Mouse (Mus musculus) midbrain, embryonic 16.5 days (tissue): ENCODE results near the gene Slc6a1. TPM values are rescaled to one million over a fixed set of nuclear protein-coding genes. Genes with fewer than 3 reads are reported as not detected.
"Not testable (repeated sequence)": the region's sequence is repeated elsewhere in the genome, so short reads cannot be mapped to it uniquely, and the experiment has no call there.

Source experiments
- ATAC-seq: fragments of 200-750 bp; cut with Nextera tagmentation; 2 replicates; pipeline ENCODE4 v1.8.0; 2017; ENCODE audit warnings: moderate TSS enrichment
- H3K27ac ChIP-seq: fragments of 300-500 bp; sonication (generic); 2 replicates; pipeline ENCODE4 v1.5.1; 2014; ENCODE audit warnings: mild to moderate bottlenecking, low read length, mixed read lengths
- H3K27me3 ChIP-seq: fragments of 300-500 bp; sonication (generic); 2 replicates; pipeline ENCODE4 v1.6.1; 2014; ENCODE audit warnings: low read depth, low read length, mixed read lengths; ENCODE audit not compliant: control insufficient read depth, insufficient read depth
- H3K36me3 ChIP-seq: fragments of 300-500 bp; sonication (generic); 2 replicates; pipeline ENCODE4 v1.6.1; 2014; ENCODE audit warnings: mild to moderate bottlenecking, low read length, moderate library complexity, mixed read lengths; ENCODE audit not compliant: control insufficient read depth, insufficient read depth
- H3K4me1 ChIP-seq: fragments of 300-500 bp; sonication (generic); 2 replicates; pipeline ENCODE4 v1.6.1; 2014; ENCODE audit warnings: mild to moderate bottlenecking, low read length, mixed read lengths; ENCODE audit not compliant: control insufficient read depth, insufficient read depth
- H3K4me2 ChIP-seq: fragments of 300-500 bp; sonication (generic); 2 replicates; pipeline ENCODE4 v1.6.1; 2014; ENCODE audit warnings: mild to moderate bottlenecking, low read length, mixed read lengths
- H3K4me3 ChIP-seq: fragments of 300-500 bp; sonication (generic); 2 replicates; pipeline ENCODE4 v1.5.1; 2014; ENCODE audit warnings: low read depth, mild to moderate bottlenecking, low read length, moderate library complexity, mixed read lengths
- H3K9ac ChIP-seq: fragments of 300-500 bp; sonication (generic); 2 replicates; pipeline ENCODE4 v1.6.1; 2014; ENCODE audit warnings: low read depth, low read length, mixed read lengths
- H3K9me3 ChIP-seq: fragments of 300-500 bp; sonication (generic); replicated peaks from 2 replicates; pipeline ENCODE4 v1.6.1; 2014; ENCODE audit warnings: mild to moderate bottlenecking, low read length, mixed read lengths; ENCODE audit not compliant: control insufficient read depth, poor library complexity, severe bottlenecking
- WGBS: fragments of 180-500 bp; shearing (Covaris S2); extraction: QIAGEN DNeasy Blood & Tissue Kit; methylation state at CpG from one replicate; pipeline ENCODE4 v1.1.7; 2014; 5-methylcytosine and 5-hydroxymethylcytosine counted together
- polyA plus RNA-seq: library from polyadenylated mRNA; unstranded; fragments of >200 nt; fragmentation: Nextera tagmentation; extraction: Ambion mirVana; gene quantifications from 2 replicates; pipeline ENCODE4 v1.2.1, GENCODE M21; 2015

Gene Slc6a1
- polyA plus RNA-seq, 1 experiment from 2014 or later = 182 TPM

DNA sequence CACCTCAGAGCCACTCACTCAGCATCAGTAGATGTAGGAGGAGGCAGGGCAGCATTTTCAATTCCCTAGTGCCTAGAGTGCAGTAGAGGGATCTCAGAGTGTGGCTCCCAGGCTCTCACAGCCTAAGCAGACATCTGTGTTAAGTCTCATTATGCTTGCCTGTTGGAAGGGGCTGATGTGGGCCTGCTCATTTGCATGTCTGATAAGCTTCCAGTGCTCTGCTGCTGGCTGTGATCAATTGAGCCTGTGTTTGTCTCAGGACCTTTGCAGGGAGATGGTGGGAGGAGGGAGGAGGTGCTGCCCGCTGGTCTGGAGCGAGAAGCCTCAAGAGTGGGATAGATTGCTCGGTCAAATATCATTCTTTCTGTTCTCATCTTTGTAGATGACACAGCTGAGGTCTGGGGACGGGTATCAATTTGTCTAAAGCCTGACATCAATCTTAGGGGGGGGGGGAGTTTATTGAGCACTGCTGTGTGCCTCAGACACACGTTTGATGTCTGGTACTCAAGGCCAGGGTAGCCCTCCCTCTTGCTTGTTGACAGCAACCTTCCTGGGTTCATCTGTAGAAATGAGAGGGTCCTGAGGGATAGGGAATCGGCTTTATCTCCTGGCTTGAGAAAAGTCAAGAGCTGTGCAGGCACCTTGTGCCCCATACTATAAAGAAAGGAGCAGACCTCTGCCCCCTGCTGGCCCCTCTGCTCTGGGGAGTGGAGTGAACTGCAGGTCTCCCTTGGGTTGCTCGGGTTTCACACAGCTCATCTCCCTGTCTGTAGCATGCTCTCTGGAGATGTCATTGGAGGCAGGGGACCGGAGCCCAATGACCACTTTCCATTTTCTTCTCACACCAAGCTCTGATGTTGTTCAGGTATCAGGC, 47.4 kb downstream of the Slc6a1 start:
- Histone ChIP-seq H3K9ac (no peak overlapping the region), H3K4me3 (no peak overlapping the region), H3K9me3 (no peaks in the 10 kb centered on the region), H3K4me2 (no peak overlapping the region), H3K4me1 (peaks cover 2% of the 10 kb centered on the region; the same call in 1 of the 2 replicates), H3K36me3 (no peaks in the 10 kb centered on the region), H3K27me3 (no peaks in the 10 kb centered on the region), H3K27ac (no peak overlapping the region; the same call in 1 of the 2 replicates)
- peak; percentile 82 for ATAC-seq
- WGBS = 25% methylated on average over 8 of the region's 8 CpGs

DNA sequence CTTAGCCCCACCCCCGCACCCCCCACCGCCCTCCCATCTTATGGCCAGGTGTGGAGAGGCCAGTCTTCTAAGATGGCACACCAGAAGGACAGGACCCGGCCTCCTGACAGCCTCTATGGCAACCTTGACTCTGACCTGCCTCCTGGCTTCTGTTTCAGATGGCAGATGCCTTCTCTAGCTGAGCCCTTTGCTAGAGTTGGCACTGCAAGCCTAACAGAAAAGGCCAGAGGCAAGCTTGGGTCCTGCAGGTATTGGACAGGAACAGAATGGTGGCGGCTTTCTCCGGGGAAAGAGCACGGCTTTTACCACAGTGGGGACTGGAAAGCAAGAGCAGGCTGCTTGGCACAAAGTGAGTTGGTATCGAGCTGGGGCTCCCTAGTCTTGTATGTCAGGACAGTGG, 49.5 kb downstream of the Slc6a1 start:
- H3K4me1 ChIP-seq = peaks cover 2% of the 10 kb centered on the region; the same call in 1 of the 2 replicates
- H3K9ac ChIP-seq = no peak overlapping the region
- no peak for ATAC-seq
- no peak overlapping the region for H3K27ac ChIP-seq
- WGBS = 93% methylated on average over 7 of the region's 7 CpGs
- no peaks in the 10 kb centered on the region for H3K9me3 ChIP-seq
- no peak overlapping the region for H3K4me3 ChIP-seq
- H3K36me3 ChIP-seq = no peaks in the 10 kb centered on the region
- H3K27me3 ChIP-seq = no peaks in the 10 kb centered on the region
- H3K4me2 ChIP-seq = no peak overlapping the region

DNA sequence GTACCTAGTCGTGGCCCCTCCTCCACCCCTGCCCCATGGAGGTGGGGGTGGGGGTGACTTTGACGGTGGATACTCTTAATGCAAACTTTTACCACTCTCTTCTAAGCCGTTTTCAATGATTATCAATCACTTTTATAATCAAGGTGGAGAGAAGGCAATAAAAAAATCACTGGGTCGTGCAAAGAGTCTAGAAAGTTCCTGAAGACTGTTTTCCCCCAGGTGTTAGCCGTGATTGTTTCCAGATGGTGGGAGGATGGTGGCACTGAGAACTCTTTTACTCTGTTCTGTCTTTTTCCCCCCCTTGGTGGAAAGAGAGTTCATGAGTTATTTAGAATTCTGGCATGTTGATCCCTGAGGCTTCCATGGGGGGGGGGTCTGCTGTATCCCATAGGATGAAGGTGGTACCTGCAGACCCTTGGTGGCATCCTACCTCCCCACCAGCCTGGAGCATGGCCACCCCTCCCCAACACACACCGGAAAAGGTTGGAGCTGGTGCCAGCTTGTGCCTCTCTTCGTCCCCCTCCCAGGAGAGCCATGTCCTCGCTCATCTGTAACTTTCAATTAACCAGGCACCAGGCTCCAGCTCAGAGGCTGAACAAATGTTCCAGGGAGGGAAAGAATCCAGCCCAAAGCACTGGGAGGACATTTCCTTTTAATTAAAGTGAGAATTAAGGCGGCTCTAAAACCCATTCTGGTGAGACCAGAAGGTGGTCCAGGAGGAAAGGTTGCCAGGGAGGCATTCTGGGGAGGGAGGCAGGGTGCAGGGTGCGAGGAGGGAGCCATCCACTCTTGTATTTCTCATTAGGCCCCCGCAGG, 53.9 kb downstream of the Slc6a1 start:
- Histone ChIP-seq H3K4me3 (no peak overlapping the region), H3K9me3 (no peaks in the 10 kb centered on the region; the same call in 1 of the 2 replicates), H3K27ac (no peak overlapping the region), H3K27me3 (no peaks in the 10 kb centered on the region), H3K4me1 (no peaks in the 10 kb centered on the region), H3K36me3 (no peaks in the 10 kb centered on the region), H3K9ac (no peak overlapping the region), H3K4me2 (no peak overlapping the region)
- 54% methylated on average over 11 of the region's 11 CpGs for WGBS
- ATAC-seq = no peak

DNA sequence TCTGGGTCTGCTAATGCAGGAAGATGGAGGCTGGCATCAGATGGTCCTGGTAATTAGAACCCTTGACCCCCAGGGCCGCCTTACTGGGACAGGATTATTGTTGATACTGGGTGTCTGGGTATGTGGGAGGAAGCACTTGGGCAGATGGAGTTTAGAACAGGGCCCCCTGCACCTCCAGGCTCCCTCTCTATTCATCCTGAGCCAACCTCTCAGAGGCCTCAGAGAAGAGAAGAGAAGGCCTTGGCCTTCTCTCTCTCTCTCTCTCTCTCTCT, 54.4 kb downstream of the Slc6a1 start:
- Histone ChIP-seq H3K36me3 (no peaks in the 10 kb centered on the region), H3K4me2 (no peak overlapping the region), H3K27ac (no peak overlapping the region), H3K4me1 (no peaks in the 10 kb centered on the region), H3K9ac (no peak overlapping the region), H3K9me3 (no peaks in the 10 kb centered on the region; the same call in 1 of the 2 replicates), H3K4me3 (no peak overlapping the region), H3K27me3 (no peaks in the 10 kb centered on the region)
- no peak for ATAC-seq
- 13% methylated on average over 1 of the region's 1 CpGs for WGBS

GRCm38 (mm10) chr6:114341381-114341780, 58.9 kb downstream of the Slc6a1 start:
- H3K27ac ChIP-seq, H3K27me3 ChIP-seq, H3K36me3 ChIP-seq, H3K4me2 ChIP-seq, H3K4me1 ChIP-seq, H3K4me3 ChIP-seq, ATAC-seq, H3K9me3 ChIP-seq, H3K9ac ChIP-seq: not testable (repeated sequence)

DNA sequence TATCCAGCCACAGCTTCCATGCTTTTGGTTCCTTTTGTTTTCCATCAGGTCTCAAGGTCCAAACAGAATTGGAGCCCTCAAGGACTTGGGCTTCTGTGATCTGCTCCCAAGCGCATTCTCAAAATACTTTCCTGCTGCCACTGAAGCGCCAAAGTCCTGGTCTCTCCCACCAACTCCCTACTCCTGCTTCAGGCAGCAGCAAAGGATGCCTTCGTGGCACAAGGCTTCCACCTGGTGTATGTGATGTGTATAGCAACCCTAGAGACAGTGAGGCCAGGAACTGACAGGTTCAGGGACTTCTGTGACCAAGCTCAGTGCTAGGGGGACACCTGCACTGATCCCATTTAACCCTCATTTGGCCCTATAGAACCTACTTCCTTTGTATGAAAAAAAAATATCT, 61.3 kb downstream of the Slc6a1 start:
- peak; percentile 40; the same call in 1 of the 2 replicates for ATAC-seq
- Histone ChIP-seq H3K9me3 (no peaks in the 10 kb centered on the region; the same call in 1 of the 2 replicates), H3K36me3 (no peaks in the 10 kb centered on the region), H3K27me3 (peaks cover 3% of the 10 kb centered on the region; the same call in 1 of the 2 replicates), H3K4me1 (peaks cover 9% of the 10 kb centered on the region), H3K27ac (no peak overlapping the region), H3K9ac (no peak overlapping the region), H3K4me2 (no peak overlapping the region), H3K4me3 (no peak overlapping the region)
- WGBS = 10% methylated on average over 3 of the region's 3 CpGs

DNA sequence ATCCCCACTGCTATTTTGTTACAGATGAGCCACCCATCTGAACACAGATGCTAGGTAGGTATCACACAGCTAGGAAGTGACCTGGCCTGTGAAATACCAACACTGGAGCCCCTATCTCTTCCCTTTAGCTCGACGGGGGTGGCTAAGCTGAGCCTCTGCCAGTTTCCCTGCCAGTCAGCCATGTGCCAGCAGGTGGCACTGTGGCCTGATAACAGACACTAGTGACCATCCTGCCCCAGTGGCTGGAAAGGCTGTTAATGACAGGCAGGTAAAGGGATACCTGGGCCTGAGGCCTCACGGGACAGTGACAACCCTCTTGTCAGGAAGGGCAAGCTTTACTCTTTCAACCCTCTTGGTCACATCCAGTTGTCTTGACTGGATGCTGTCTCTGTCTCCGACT, 62.7 kb downstream of the Slc6a1 start:
- Histone ChIP-seq H3K4me1 (peaks cover 9% of the 10 kb centered on the region), H3K4me2 (no peak overlapping the region), H3K36me3 (no peaks in the 10 kb centered on the region), H3K9ac (no peak overlapping the region), H3K9me3 (no peaks in the 10 kb centered on the region; the same call in 1 of the 2 replicates), H3K27ac (no peak overlapping the region), H3K27me3 (peaks cover 3% of the 10 kb centered on the region; the same call in 1 of the 2 replicates), H3K4me3 (no peak overlapping the region)
- 47% methylated on average over 4 of the region's 4 CpGs for WGBS
- no peak for ATAC-seq

GRCm38 (mm10) chr6:114347831-114348754, 65.7 kb downstream of the Slc6a1 start:
- Histone ChIP-seq H3K4me2 (no peak overlapping the region), H3K36me3 (no peaks in the 10 kb centered on the region), H3K9me3 (no peaks in the 10 kb centered on the region), H3K27me3 (peaks cover 3% of the 10 kb centered on the region; the same call in 1 of the 2 replicates), H3K9ac (no peak overlapping the region), H3K4me3 (no peak overlapping the region), H3K27ac (no peak overlapping the region), H3K4me1 (peaks cover 9% of the 10 kb centered on the region)
- ATAC-seq = peak; percentile 46; the same call in 1 of the 2 replicates
- 31% methylated on average over 13 of the region's 13 CpGs for WGBS
